Mouse (Mus musculus) cortical plate, adult 2 months (tissue): ENCODE measurements at regions not wholly inside any gene's neighbourhood (a gene's known extent, or its start where the extent isn't known, plus 50 kb on each side); places are given as distances from the start of the nearest gene placed in this dataset.

Experiments
- CTCF ChIP-seq: fragments of 200-500 bp; IDR thresholded peaks from 2 replicates; pipeline ENCODE4 v1.5.1; 2011; ENCODE audit warnings: mild to moderate bottlenecking, control low read depth, low read length; ENCODE audit not compliant: insufficient read depth; ENCODE audit errors: extremely low read depth
- POLR2A ChIP-seq: fragments of 200-500 bp; IDR thresholded peaks from 2 replicates; pipeline ENCODE4 v1.6.1; 2011; ENCODE audit warnings: mild to moderate bottlenecking, low read length, control low read depth; ENCODE audit not compliant: insufficient read depth; ENCODE audit errors: extremely low read depth

DNA sequence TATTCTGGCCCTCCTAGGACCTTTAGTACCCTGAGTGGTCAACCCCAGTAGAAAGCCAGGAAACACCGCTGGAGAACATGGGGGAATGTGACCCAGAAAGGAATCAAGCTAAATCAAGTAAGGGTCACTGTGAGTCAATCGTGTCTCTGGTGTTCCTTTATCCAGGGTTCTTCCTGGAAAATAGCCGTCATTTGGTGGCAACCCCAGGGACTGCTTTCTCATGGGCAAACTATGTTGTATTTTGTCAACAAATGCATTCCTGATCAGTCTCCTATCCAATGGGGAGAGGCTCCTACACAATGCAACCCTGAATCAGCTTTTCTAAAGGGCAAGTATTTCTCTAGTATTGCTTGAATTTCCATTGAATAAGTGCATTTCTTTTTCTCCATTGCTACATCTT, 163.2 kb upstream of the Ado start:
- no peak for TF ChIP-seq POLR2A
- TF ChIP-seq CTCF, result no peak
